Mouse (Mus musculus) heart, adult 2 months (tissue): ENCODE results near the gene Tln1. TPM values are rescaled to one million over a fixed set of nuclear protein-coding genes. Genes with fewer than 3 reads are reported as not detected.

ENCODE experiments used
- DNase-seq, 2 experiments: peaks; one replicate each; pipeline ENCODE4 v3.0.0; 2021
- H3K27ac ChIP-seq: fragments of 200-600 bp; 2 replicates; pipeline ENCODE4 v1.8.1; 2022
- H3K27me3 ChIP-seq: fragments of 200-500 bp; 2 replicates; pipeline ENCODE4 v1.6.1; 2012; ENCODE audit warnings: mild to moderate bottlenecking, low read length, inconsistent platforms, mixed read lengths; ENCODE audit not compliant: control insufficient read depth, insufficient read depth
- H3K36me3 ChIP-seq: fragments of 200-500 bp; 2 replicates; pipeline ENCODE4 v1.6.1; 2012; ENCODE audit warnings: low read length, inconsistent platforms; ENCODE audit not compliant: control insufficient read depth, insufficient read depth
- H3K4me1 ChIP-seq: fragments of 200-500 bp; 2 replicates; pipeline ENCODE4 v1.6.1; 2011; ENCODE audit warnings: low read length; ENCODE audit not compliant: control insufficient read depth, insufficient read depth
- H3K4me3 ChIP-seq: fragments of 200-600 bp; 2 replicates; pipeline ENCODE4 v1.8.1; 2022
- H3K79me2 ChIP-seq: fragments of 200-500 bp; replicated peaks from 2 replicates; pipeline ENCODE4 v1.6.1; 2012; ENCODE audit warnings: mild to moderate bottlenecking, inconsistent platforms, low read length, moderate library complexity, mixed read lengths; ENCODE audit not compliant: control insufficient read depth, insufficient read depth
- H3K9ac ChIP-seq: fragments of 200-500 bp; 2 replicates; pipeline ENCODE4 v1.6.1; 2012; ENCODE audit warnings: low read depth, mild to moderate bottlenecking, control low read depth, inconsistent platforms, low read length, mixed read lengths
- CTCF ChIP-seq: fragments of 200-600 bp; IDR thresholded peaks from 2 replicates; pipeline ENCODE4 v1.8.1; 2022; ENCODE audit warnings: antibody characterized with exemption, mild to moderate bottlenecking, moderate library complexity
- EP300 ChIP-seq: fragments of 200-500 bp; IDR thresholded peaks from 2 replicates; pipeline ENCODE4 v1.6.1; 2011; ENCODE audit warnings: low read depth, low read length, control low read depth; ENCODE audit not compliant: insufficient read depth
- POLR2A ChIP-seq: fragments of 200-500 bp; IDR thresholded peaks from 2 replicates; pipeline ENCODE4 v1.6.1; 2011; ENCODE audit warnings: mild to moderate bottlenecking, low read depth, low read length, control low read depth; ENCODE audit not compliant: insufficient read depth
- WGBS: fragments of 180-500 bp; shearing (Covaris S2); methylation state at CpG from one replicate; pipeline ENCODE4 v1.1.7; 2018; 5-methylcytosine and 5-hydroxymethylcytosine counted together
- intact Hi-C: fragments of 180-260 bp; cut with DNase I; formaldehyde crosslinking; loops from one replicate; pipeline ENCODE4 v1.15.1; 2025
- polyA plus RNA-seq: library from polyadenylated mRNA; depleted of rRNA; stranded (reverse); fragments of >200 nt; gene quantifications from 2 replicates; pipeline ENCODE4 v1.2.3, GENCODE M21; 2012
- total RNA-seq, 2 experiments: library from RNA; stranded (reverse); gene quantifications; 2 replicates each; pipeline ENCODE4 v1.2.3; 2021

Gene Tln1
- total and polyA plus RNA-seq, 3 experiments, result 53.1 to 109 (median 105) TPM

GRCm38 (mm10) chr4:43504269-43504668, 58.2 kb downstream of the Tln1 start:
- H3K4me1 ChIP-seq, result peaks cover 8% of the 10 kb centered on the region
- TF ChIP-seq CTCF (no peak), POLR2A (no peak), EP300 (no peak)
- H3K27ac ChIP-seq, result no peak overlapping the region
- WGBS, result 66% methylated on average over 4 of the region's 4 CpGs
- H3K36me3 ChIP-seq, result no peaks in the 10 kb centered on the region
- no peak overlapping the region for H3K9ac ChIP-seq
- intact Hi-C loops, result no loop called here
- no peaks in the 10 kb centered on the region for H3K79me2 ChIP-seq
- H3K4me3 ChIP-seq, result no peak overlapping the region
- no peaks in the 10 kb centered on the region for H3K27me3 ChIP-seq
- no peak for DNase-seq

DNA sequence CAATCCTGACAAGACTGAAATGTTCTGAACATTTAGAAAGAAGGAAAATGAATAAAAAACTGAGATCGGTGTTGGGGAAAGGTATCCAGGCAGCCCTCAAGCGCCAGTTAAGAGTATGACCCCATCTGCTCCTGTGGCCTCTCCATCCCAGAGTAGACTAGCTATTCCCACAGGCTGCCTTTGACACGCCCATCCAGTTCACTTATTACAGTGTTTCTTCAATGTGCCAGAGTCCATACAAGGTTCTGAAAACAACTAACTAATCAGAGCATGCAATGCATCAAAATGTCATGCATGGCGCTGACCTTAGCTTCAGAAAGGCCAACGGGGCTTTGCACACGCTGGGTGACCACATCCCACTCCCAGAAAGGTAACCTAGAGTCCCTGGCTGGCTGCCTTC, 59.0 kb downstream of the Tln1 start:
- Histone ChIP-seq H3K79me2 (no peaks in the 10 kb centered on the region), H3K36me3 (no peaks in the 10 kb centered on the region), H3K4me1 (peaks cover 8% of the 10 kb centered on the region), H3K27me3 (no peaks in the 10 kb centered on the region), H3K27ac (no peak overlapping the region), H3K4me3 (no peak overlapping the region), H3K9ac (no peak overlapping the region)
- 84% methylated on average over 6 of the region's 6 CpGs for WGBS
- DNase-seq, result no peak
- intact Hi-C loops, result no loop called here
- TF ChIP-seq POLR2A (no peak), CTCF (no peak), EP300 (no peak)

- 78% methylated on average over 2 of the region's 2 CpGs for WGBS
- no peak overlapping the region for H3K4me3 ChIP-seq
- no peaks in the 10 kb centered on the region for H3K36me3 ChIP-seq
- no peaks in the 10 kb centered on the region for H3K27me3 ChIP-seq
- DNase-seq, result no peak
- H3K27ac ChIP-seq, result no peak overlapping the region
- peaks cover 8% of the 10 kb centered on the region for H3K4me1 ChIP-seq
- TF ChIP-seq EP300 (no peak), CTCF (no peak), POLR2A (no peak)
- H3K9ac ChIP-seq, result no peak overlapping the region
- H3K79me2 ChIP-seq, result no peaks in the 10 kb centered on the region
- intact Hi-C loops, result no loop called here
Observed at GRCm38 (mm10) chr4:43503041-43503440, 59.5 kb downstream of the Tln1 start.

DNA sequence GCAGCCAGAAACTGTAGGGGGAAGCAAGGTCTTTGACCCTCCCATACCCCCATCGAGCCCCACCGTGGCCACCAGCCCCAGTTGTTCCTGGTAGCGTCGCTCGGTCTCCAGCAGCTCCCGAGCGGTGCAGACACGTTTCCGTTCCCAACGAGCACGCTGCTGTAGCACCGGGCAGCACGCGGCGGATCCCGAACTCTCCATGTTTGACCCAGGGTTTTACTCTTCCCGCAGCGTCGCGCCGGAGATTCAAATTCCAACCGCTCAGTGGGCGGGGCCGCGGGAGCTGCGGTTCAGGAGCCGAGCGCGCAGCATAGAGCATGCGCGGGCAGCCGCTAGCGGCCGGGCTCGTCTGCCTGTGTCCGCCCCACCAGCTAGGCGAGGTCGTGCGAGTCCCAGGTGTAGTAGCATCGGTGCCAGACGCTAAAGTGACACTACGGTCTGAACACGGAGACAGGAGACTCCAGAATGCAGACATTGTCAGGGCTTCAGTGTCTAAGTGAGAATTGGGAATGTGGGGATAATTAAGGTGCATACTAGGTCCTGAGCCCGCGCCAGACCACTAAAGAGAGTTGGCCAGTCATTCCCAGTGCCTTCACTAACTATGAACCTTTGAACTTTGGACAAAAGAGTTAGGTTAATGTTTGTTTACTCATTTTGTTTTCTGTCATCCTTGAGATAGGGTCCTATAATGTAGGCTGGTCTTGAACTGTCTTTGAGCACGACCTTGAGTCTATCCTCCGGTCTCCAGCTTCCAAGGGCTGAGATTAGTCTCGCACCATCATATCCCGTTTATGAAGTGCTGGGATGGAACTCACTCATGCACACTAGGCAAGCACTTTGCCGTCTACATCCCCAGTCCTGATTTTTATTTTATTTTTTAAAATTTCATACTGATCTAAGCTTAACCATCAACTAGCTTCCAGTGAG, 62.8 kb downstream of the Tln1 start, which contains the start of gene Arhgef39:
TSS of gene Arhgef39 (minus strand) at position 289 of the 927 bp plus-strand sequence.
- peak within 1 kb of the TSS; percentile 72 for H3K9ac ChIP-seq
- H3K4me1 ChIP-seq, result peaks cover 4% of the 10 kb centered on the region; the same call in 1 of the 2 replicates
- no peaks in the 10 kb centered on the region for H3K27me3 ChIP-seq
- TF ChIP-seq CTCF, result no peak
- no peak for TF ChIP-seq EP300
- 0 out of 2 replicates have a peak, but pooled peaks have one; percentile 24 for TF ChIP-seq POLR2A
- 0 out of 2 replicates have a peak within 1 kb of the TSS, but pooled peaks have one; percentile 34 for H3K27ac ChIP-seq
- intact Hi-C loops, result loop anchor here (2.0 kb wide), 1 partner anchor 25 kb away; no protein-coding TSS in a partner anchor
- peak within 1 kb of the TSS; percentile 52 for H3K4me3 ChIP-seq
- DNase-seq, result peak; percentile 87
- no peaks in the 10 kb centered on the region for H3K36me3 ChIP-seq
- WGBS, result 5% methylated on average over 50 of the region's 50 CpGs
- H3K79me2 ChIP-seq, result no peaks in the 10 kb centered on the region

- Histone ChIP-seq H3K27me3 (no peaks in the 10 kb centered on the region), H3K4me1 (peaks cover 6% of the 10 kb centered on the region), H3K9ac (no peak overlapping the region), H3K36me3 (no peaks in the 10 kb centered on the region), H3K79me2 (no peaks in the 10 kb centered on the region), H3K4me3 (peak overlapping the region; percentile 52), H3K27ac (no peak overlapping the region)
- intact Hi-C loops, result loop anchor here (2.0 kb wide), 1 partner anchor 26 kb away; no protein-coding TSS in a partner anchor
- TF ChIP-seq EP300 (no peak), CTCF (peak; percentile 50), POLR2A (no peak)
- WGBS, result 12% methylated on average over 8 of the region's 8 CpGs
- no peak for DNase-seq
Observed at GRCm38 (mm10) chr4:43498983-43499382, 63.5 kb downstream of the Tln1 start.

DNA sequence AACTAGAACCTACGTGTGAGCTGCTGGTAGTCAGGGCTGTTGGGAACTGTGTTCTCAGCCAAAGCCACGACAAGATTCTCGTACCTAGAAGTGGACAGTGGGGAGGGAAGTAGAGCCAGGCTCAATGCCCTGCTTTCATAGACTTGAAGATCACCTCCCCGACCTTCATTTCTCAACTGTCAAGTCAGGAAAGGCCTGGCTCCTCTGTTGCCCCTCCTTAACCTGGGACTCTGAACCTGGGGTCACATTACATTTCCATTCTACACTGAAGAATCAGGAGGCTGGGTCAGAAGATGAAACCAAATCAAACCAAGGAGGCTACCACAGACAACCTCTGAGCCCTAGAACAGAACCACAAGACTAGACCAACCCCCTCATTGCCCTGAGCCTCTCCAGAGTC, 64.5 kb downstream of the Tln1 start:
- intact Hi-C loops, result loop anchor here (2.0 kb wide), 1 partner anchor 27 kb away; no protein-coding TSS in a partner anchor
- 88% methylated on average over 4 of the region's 4 CpGs for WGBS
- TF ChIP-seq EP300 (no peak), POLR2A (no peak), CTCF (no peak)
- DNase-seq, result no peak
- Histone ChIP-seq H3K79me2 (no peaks in the 10 kb centered on the region), H3K9ac (no peak overlapping the region), H3K4me1 (peaks cover 8% of the 10 kb centered on the region), H3K27me3 (no peaks in the 10 kb centered on the region), H3K27ac (no peak overlapping the region), H3K4me3 (no peak overlapping the region), H3K36me3 (no peaks in the 10 kb centered on the region)
